Mouse (Mus musculus): ENCODE data around the gene Spin2d. TPM values are rescaled to one million over a fixed set of nuclear protein-coding genes. Genes with fewer than 3 reads are reported as not detected.
"Not testable (repeated sequence)": the region's sequence is repeated elsewhere in the genome, so short reads cannot be mapped to it uniquely, and the experiment has no call there.

The Spin2d gene
- total RNA-seq (2012; rRNA removed) (not detected in 2 replicates), polyA plus RNA-seq (2012; ENCODE audit: insufficient read depth in 1 of 2, insufficient read length in 2 of 2, low read depth in 1 of 2, low replicate concordance in 2 of 2, missing spikeins in 1 of 2) (not detected)

DNA sequence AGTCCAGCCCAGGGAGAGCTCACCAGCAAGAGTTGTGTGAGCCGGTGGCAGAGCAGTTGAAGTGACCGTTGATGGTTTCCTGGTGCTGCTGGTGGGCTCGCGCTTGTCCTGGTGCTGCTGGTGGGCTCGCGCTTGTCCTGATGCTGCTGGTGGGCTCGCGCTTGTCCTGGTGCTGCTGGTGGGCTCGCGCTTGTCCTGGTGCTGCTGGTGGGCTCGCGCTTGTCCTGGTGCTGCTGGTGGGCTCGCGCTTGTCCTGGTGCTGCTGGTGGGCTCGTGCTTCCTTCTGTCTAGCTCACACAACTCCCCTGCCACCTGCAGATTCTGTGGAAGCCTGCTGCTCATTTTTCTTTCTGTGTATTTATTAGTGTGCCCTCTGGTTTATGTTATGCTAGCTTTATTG lies at the start of gene Spin2d:
TSS of gene Spin2d (minus strand) at position 101 of the 400 bp plus-strand sequence.
- not testable (repeated sequence) for H3K36me3 ChIP-seq (ENCODE audit: control insufficient read depth in 1 of 2, insufficient read depth in 2 of 2, low read length in 2 of 2); H3K9me3 ChIP-seq (replicated peaks; ENCODE audit: insufficient read depth, low read length); H3K27ac ChIP-seq (ENCODE audit: control insufficient read depth, low read depth, low read length)

DNA sequence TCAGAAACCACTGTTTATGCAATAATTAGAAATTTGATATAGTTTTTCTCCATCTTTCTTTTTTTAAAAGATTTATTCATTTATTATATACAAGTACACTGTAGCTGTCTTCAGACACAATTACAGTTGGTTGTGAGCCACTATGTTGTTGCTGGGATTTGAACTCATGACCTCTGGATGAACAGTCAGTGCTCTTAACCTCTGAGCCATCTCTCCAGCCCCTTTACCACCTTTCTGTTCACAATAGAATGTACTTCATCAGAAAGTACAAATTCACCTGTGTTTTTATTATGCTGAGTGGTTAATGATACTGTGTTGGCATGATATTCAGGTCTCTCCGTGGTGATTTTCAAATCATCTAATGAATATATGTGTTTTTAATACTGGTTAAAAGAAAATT lies 48.6 kb upstream of the Spin2d start:
- H3K27ac ChIP-seq (ENCODE audit: control insufficient read depth, low read depth, low read length), result no peak overlapping the region
- H3K9me3 ChIP-seq (replicated peaks; ENCODE audit: insufficient read depth, low read length), result no peaks in the 10 kb centered on the region
- H3K9ac ChIP-seq (ENCODE audit: control insufficient read depth, low read depth, low read length, poor library complexity, severe bottlenecking), result no peak overlapping the region
- H3K27me3 ChIP-seq (ENCODE audit: control insufficient read depth in 1 of 2, insufficient read depth in 2 of 2, low read length in 2 of 2), result no peaks in the 10 kb centered on the region
- H3K4me3 ChIP-seq (ENCODE audit: control insufficient read depth in 1 of 2, insufficient read depth in 1 of 2, low read depth in 2 of 2, low read length in 2 of 2), result no peak overlapping the region
- no peak for DNase-seq (ENCODE audit: low read depth, low spot score)
- peaks cover 3% of the 10 kb centered on the region in 2 experiments; a peak in 2 of 4 replicates for H3K4me1 ChIP-seq (ENCODE audit: control insufficient read depth in 1 of 2, insufficient read depth in 2 of 2, low read length in 2 of 2)
- peaks cover 2% of the 10 kb centered on the region; the same call in 1 of the 2 replicates for H3K79me2 ChIP-seq (ENCODE audit: control insufficient read depth, insufficient read depth, low read length, poor library complexity)
- H3K36me3 ChIP-seq (ENCODE audit: control insufficient read depth in 1 of 2, insufficient read depth in 2 of 2, low read length in 2 of 2), result peaks cover 0 to 8% of the 10 kb centered on the region in 2 experiments; a peak in 2 of 4 replicates
- no peak for TF ChIP-seq E2F4 (IDR thresholded peaks at IDR 0.05; ENCODE audit: borderline replicate concordance, low read depth, low read length)
- peak; percentile 66 for TF ChIP-seq TBP (IDR thresholded peaks at IDR 0.05; ENCODE audit: low read depth, low read length)

More for the DNA sequence above, at the start of gene Spin2d:
- DNase-seq (ENCODE audit: low read depth, low spot score); H3K27me3 ChIP-seq (ENCODE audit: control insufficient read depth in 1 of 2, insufficient read depth in 2 of 2, low read length in 2 of 2); H3K4me1 ChIP-seq (ENCODE audit: control insufficient read depth in 1 of 2, insufficient read depth in 2 of 2, low read length in 2 of 2); H3K79me2 ChIP-seq (ENCODE audit: control insufficient read depth, insufficient read depth, low read length, poor library complexity); H3K9ac ChIP-seq (ENCODE audit: control insufficient read depth, low read depth, low read length, poor library complexity, severe bottlenecking); H3K4me3 ChIP-seq (ENCODE audit: control insufficient read depth in 1 of 2, insufficient read depth in 1 of 2, low read depth in 2 of 2, low read length in 2 of 2): not testable (repeated sequence)

DNA sequence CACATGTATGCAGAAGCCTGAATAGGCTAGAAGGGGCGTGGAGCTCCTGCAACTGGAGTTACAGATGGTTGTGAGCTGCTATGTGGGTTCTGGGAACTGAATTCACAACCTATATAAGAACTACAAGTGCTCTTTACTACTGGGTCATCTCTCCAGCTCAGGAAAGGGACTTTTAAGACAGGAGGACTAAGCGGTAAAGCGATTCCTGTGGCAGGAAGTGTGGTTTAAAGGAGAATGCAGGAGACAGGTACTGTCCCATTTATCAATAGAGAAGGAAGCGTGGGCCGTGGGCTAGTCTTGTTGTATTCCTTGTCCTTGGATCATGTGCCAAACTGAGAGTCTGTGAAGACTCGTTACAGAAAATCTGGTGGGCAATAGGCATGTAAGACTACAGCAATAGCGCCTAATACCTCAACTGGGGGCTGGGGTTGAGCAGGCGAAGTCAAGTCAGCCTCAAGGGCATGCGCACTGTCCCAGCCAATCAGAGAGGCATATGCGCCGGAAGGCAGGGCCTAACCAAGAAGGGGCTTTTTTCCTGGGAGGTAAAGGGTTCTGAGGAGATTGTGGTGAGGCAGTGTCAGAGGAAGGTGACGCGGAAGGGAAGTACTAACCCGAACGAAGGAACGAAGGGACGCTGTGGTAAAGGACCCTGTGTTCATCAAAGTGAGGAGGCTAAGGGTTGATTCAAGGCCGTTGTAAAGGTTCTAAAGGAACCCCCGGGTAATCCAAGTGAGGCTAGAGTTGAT lies 37.2 kb upstream of the Spin2d start, which contains the start of gene Xlr4b:
TSS of gene Xlr4b (plus strand) at position 515 of the 746 bp plus-strand sequence.
- not testable (repeated sequence) for H3K4me1 ChIP-seq (ENCODE audit: control insufficient read depth in 1 of 2, insufficient read depth in 2 of 2, low read length in 2 of 2); H3K36me3 ChIP-seq (ENCODE audit: control insufficient read depth in 1 of 2, insufficient read depth in 2 of 2, low read length in 2 of 2); H3K27me3 ChIP-seq (ENCODE audit: control insufficient read depth in 1 of 2, insufficient read depth in 2 of 2, low read length in 2 of 2); H3K79me2 ChIP-seq (ENCODE audit: control insufficient read depth, insufficient read depth, low read length, poor library complexity); H3K9me3 ChIP-seq (replicated peaks; ENCODE audit: insufficient read depth, low read length)
- H3K27ac ChIP-seq (ENCODE audit: control insufficient read depth, low read depth, low read length), result peak within 1 kb of the TSS; percentile 42
- H3K4me3 ChIP-seq (ENCODE audit: control insufficient read depth in 1 of 2, insufficient read depth in 1 of 2, low read depth in 2 of 2, low read length in 2 of 2), result peak within 1 kb of the TSS; percentile 50 to 54
- peak within 1 kb of the TSS; percentile 54 for H3K9ac ChIP-seq (ENCODE audit: control insufficient read depth, low read depth, low read length, poor library complexity, severe bottlenecking)
- peak; percentile 13 for DNase-seq (ENCODE audit: low read depth, low spot score)

DNA sequence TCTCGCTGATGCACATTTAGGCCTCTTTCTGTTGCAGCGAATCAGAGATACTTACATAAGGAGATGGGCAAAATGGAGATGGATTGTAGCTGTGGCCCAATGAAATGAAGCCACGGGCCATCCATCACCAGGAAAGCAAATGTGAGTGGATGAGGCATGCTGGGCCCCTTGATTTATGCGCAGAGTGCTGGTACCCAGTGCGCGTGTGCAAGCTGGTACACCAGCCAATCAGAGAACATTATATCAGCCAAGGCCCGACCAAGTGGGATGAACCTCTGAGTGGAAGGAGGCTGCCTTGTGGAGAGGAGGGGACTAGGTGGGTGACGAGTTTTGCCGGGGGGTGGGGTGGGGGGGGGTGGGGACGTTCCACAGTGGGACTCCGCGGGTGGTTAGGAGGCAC lies 15.1 kb upstream of the Spin2d start, which contains the start of gene Xlr3b:
TSS of gene Xlr3b (plus strand) at position 274 of the 400 bp plus-strand sequence.
- DNase-seq (ENCODE audit: low read depth, low spot score), result peak; percentile 89
- H3K36me3 ChIP-seq (ENCODE audit: control insufficient read depth in 1 of 2, insufficient read depth in 2 of 2, low read length in 2 of 2); H3K4me1 ChIP-seq (ENCODE audit: control insufficient read depth in 1 of 2, insufficient read depth in 2 of 2, low read length in 2 of 2); H3K9me3 ChIP-seq (replicated peaks; ENCODE audit: insufficient read depth, low read length); H3K79me2 ChIP-seq (ENCODE audit: control insufficient read depth, insufficient read depth, low read length, poor library complexity); H3K27me3 ChIP-seq (ENCODE audit: control insufficient read depth in 1 of 2, insufficient read depth in 2 of 2, low read length in 2 of 2); H3K27ac ChIP-seq (ENCODE audit: control insufficient read depth, low read depth, low read length): not testable (repeated sequence)
- peak; percentile 19; the same call in 1 of the 2 replicates for TF ChIP-seq CHD2 (IDR thresholded peaks at IDR 0.05; ENCODE audit: low read length)
- TF ChIP-seq HCFC1 (IDR thresholded peaks at IDR 0.05; ENCODE audit: low read depth, low read length), result peak; percentile 59; the same call in 1 of the 2 replicates
- TF ChIP-seq NRF1 (IDR thresholded peaks at IDR 0.05; ENCODE audit: insufficient read depth, low read depth, low read length, poor library complexity, severe bottlenecking), result peak; percentile 74
- peak; percentile 27; the same call in 1 of the 2 replicates for TF ChIP-seq NELFE (IDR thresholded peaks at IDR 0.05; ENCODE audit: low read depth, low read length)
- Histone ChIP-seq H3K9ac (ENCODE audit: control insufficient read depth, low read depth, low read length, poor library complexity, severe bottlenecking) (peak within 1 kb of the TSS; percentile 64), H3K4me3 (ENCODE audit: control insufficient read depth in 1 of 2, insufficient read depth in 1 of 2, low read depth in 2 of 2, low read length in 2 of 2) (peak within 1 kb of the TSS; percentile 55 to 79)

DNA sequence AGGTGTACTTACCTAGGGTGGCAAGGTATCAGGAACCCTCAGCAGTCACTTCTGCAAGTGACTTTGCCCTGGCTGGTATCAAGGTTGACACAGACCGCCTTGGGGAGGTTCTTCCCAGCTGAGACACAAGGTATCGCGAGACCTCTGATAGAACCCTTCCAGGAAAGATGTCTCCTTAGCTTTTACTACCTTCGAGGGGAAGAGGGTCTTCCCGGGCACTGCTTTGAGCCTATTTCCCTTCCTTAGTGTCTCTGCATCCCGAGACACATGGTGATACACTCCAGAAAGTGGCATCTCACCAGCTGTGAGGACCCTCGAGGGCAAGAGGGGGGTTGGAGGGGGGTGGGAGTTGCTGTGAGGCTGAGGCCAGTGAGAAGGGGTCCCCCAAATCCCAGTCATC lies 27.4 kb downstream of the Spin2d start, which contains the start of gene DXBay18:
TSS of gene DXBay18 (minus strand) at position 101 of the 400 bp plus-strand sequence.
- H3K79me2 ChIP-seq (ENCODE audit: control insufficient read depth, insufficient read depth, low read length, poor library complexity); H3K4me1 ChIP-seq (ENCODE audit: control insufficient read depth in 1 of 2, insufficient read depth in 2 of 2, low read length in 2 of 2); H3K27ac ChIP-seq (ENCODE audit: control insufficient read depth, low read depth, low read length); H3K4me3 ChIP-seq (ENCODE audit: control insufficient read depth in 1 of 2, insufficient read depth in 1 of 2, low read depth in 2 of 2, low read length in 2 of 2); H3K9me3 ChIP-seq (replicated peaks; ENCODE audit: insufficient read depth, low read length); H3K9ac ChIP-seq (ENCODE audit: control insufficient read depth, low read depth, low read length, poor library complexity, severe bottlenecking); H3K36me3 ChIP-seq (ENCODE audit: control insufficient read depth in 1 of 2, insufficient read depth in 2 of 2, low read length in 2 of 2); H3K27me3 ChIP-seq (ENCODE audit: control insufficient read depth in 1 of 2, insufficient read depth in 2 of 2, low read length in 2 of 2); DNase-seq (ENCODE audit: low read depth, low spot score): not testable (repeated sequence)

DNA sequence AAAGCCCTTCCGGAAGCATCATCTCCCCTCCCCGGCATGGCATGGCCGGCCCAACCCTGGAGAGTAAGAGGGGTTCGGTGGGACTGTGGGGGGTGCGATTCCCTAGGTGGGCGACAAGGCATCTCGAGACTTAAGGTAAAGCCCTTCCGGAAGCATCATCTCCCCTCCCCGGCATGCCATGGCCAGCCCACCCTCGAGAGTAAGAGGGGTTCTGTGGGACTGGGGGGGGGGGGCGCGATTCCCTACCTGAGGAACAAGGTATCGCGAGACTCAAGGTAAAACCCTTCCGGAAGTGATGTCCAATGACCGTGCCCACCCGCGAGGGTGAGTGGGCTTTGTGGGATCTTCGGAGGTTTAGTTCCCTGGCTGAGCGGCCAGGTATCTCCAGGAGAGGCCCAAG lies 28.3 kb downstream of the Spin2d start, which contains the start of gene Xlr5b:
TSS of gene Xlr5b (plus strand) at position 301 of the 400 bp plus-strand sequence.
- H3K36me3 ChIP-seq (ENCODE audit: control insufficient read depth in 1 of 2, insufficient read depth in 2 of 2, low read length in 2 of 2); H3K9ac ChIP-seq (ENCODE audit: control insufficient read depth, low read depth, low read length, poor library complexity, severe bottlenecking); H3K9me3 ChIP-seq (replicated peaks; ENCODE audit: insufficient read depth, low read length); H3K79me2 ChIP-seq (ENCODE audit: control insufficient read depth, insufficient read depth, low read length, poor library complexity); DNase-seq (ENCODE audit: low read depth, low spot score); H3K4me1 ChIP-seq (ENCODE audit: control insufficient read depth in 1 of 2, insufficient read depth in 2 of 2, low read length in 2 of 2); H3K27me3 ChIP-seq (ENCODE audit: control insufficient read depth in 1 of 2, insufficient read depth in 2 of 2, low read length in 2 of 2); H3K4me3 ChIP-seq (ENCODE audit: control insufficient read depth in 1 of 2, insufficient read depth in 1 of 2, low read depth in 2 of 2, low read length in 2 of 2); H3K27ac ChIP-seq (ENCODE audit: control insufficient read depth, low read depth, low read length): not testable (repeated sequence)

Measured in MEL (cell line).